Mouse (Mus musculus): ENCODE results near the gene St3gal6. TPM values are rescaled to one million over a fixed set of nuclear protein-coding genes. Genes with fewer than 3 reads are reported as not detected.

St3gal6 gene
- polyA plus RNA-seq, 1 experiment = 23.9 TPM

GRCm38 (mm10) chr16:58481906-58482270, 42.2 kb downstream of the St3gal6 start:
- H3K4me3 ChIP-seq (replicated peaks; ENCODE audit: insufficient read depth, low read depth, low read length) = no peak overlapping the region
- TF ChIP-seq POLR2A (IDR thresholded peaks at IDR 0.05; ENCODE audit: borderline replicate concordance, insufficient read depth, low read length) (no peak), CTCF (IDR thresholded peaks at IDR 0.05; ENCODE audit: borderline replicate concordance, insufficient read depth, low read depth, low read length) (no peak)
- 88% methylated on average over 5 of the region's 5 CpGs for WGBS
- H3K4me1 ChIP-seq (ENCODE audit: control insufficient read depth, insufficient read depth, low read length) = no peaks in the 10 kb centered on the region; the same call in 1 of the 2 replicates
- no peaks in the 10 kb centered on the region for H3K27me3 ChIP-seq (ENCODE audit: control insufficient read depth, insufficient read depth, low read length)
- DNase-seq = no peak
- H3K27ac ChIP-seq (ENCODE audit: insufficient read depth, low read length) = no peak overlapping the region

- WGBS = 79% methylated on average over 9 of the region's 9 CpGs
- TF ChIP-seq POLR2A (IDR thresholded peaks at IDR 0.05; ENCODE audit: borderline replicate concordance, insufficient read depth, low read length) (no peak), CTCF (IDR thresholded peaks at IDR 0.05; ENCODE audit: borderline replicate concordance, insufficient read depth, low read depth, low read length) (no peak)
- Histone ChIP-seq H3K27me3 (ENCODE audit: control insufficient read depth, insufficient read depth, low read length) (no peaks in the 10 kb centered on the region), H3K4me3 (replicated peaks; ENCODE audit: insufficient read depth, low read depth, low read length) (no peak overlapping the region), H3K27ac (ENCODE audit: insufficient read depth, low read length) (no peak overlapping the region), H3K4me1 (ENCODE audit: control insufficient read depth, insufficient read depth, low read length) (no peaks in the 10 kb centered on the region; the same call in 1 of the 2 replicates)
- no peak for DNase-seq
Observed at GRCm38 (mm10) chr16:58481219-58481905, 42.7 kb downstream of the St3gal6 start.

GRCm38 (mm10) chr16:58479898-58480448, 44.1 kb downstream of the St3gal6 start:
- TF ChIP-seq CTCF (IDR thresholded peaks at IDR 0.05; ENCODE audit: borderline replicate concordance, insufficient read depth, low read depth, low read length) (no peak), POLR2A (IDR thresholded peaks at IDR 0.05; ENCODE audit: borderline replicate concordance, insufficient read depth, low read length) (no peak)
- no peak for DNase-seq
- Histone ChIP-seq H3K4me1 (ENCODE audit: control insufficient read depth, insufficient read depth, low read length) (no peaks in the 10 kb centered on the region; the same call in 1 of the 2 replicates), H3K27ac (ENCODE audit: insufficient read depth, low read length) (no peak overlapping the region), H3K4me3 (replicated peaks; ENCODE audit: insufficient read depth, low read depth, low read length) (no peak overlapping the region), H3K27me3 (ENCODE audit: control insufficient read depth, insufficient read depth, low read length) (no peaks in the 10 kb centered on the region)
- WGBS = 79% methylated on average over 4 of the region's 4 CpGs

GRCm38 (mm10) chr16:58476363-58476762, 47.7 kb downstream of the St3gal6 start:
- TF ChIP-seq POLR2A (IDR thresholded peaks at IDR 0.05; ENCODE audit: borderline replicate concordance, insufficient read depth, low read length) = no peak
- no peak for TF ChIP-seq CTCF (IDR thresholded peaks at IDR 0.05; ENCODE audit: borderline replicate concordance, insufficient read depth, low read depth, low read length)
- Histone ChIP-seq H3K4me1 (ENCODE audit: control insufficient read depth, insufficient read depth, low read length) (no peaks in the 10 kb centered on the region), H3K27me3 (ENCODE audit: control insufficient read depth, insufficient read depth, low read length) (no peaks in the 10 kb centered on the region), H3K27ac (ENCODE audit: insufficient read depth, low read length) (no peak overlapping the region), H3K4me3 (replicated peaks; ENCODE audit: insufficient read depth, low read depth, low read length) (no peak overlapping the region)
- 74% methylated on average over 2 of the region's 2 CpGs for WGBS
- DNase-seq = no peak

- DNase-seq = no peak
- Histone ChIP-seq H3K4me3 (replicated peaks; ENCODE audit: insufficient read depth, low read depth, low read length) (no peak overlapping the region), H3K27ac (ENCODE audit: insufficient read depth, low read length) (no peak overlapping the region), H3K27me3 (ENCODE audit: control insufficient read depth, insufficient read depth, low read length) (no peaks in the 10 kb centered on the region), H3K4me1 (ENCODE audit: control insufficient read depth, insufficient read depth, low read length) (no peaks in the 10 kb centered on the region)
- WGBS = 91% methylated on average over 3 of the region's 3 CpGs
- TF ChIP-seq POLR2A (IDR thresholded peaks at IDR 0.05; ENCODE audit: borderline replicate concordance, insufficient read depth, low read length) = no peak
- TF ChIP-seq CTCF (IDR thresholded peaks at IDR 0.05; ENCODE audit: borderline replicate concordance, insufficient read depth, low read depth, low read length) = no peak
Observed at GRCm38 (mm10) chr16:58475544-58476154, 48.4 kb downstream of the St3gal6 start.

GRCm38 (mm10) chr16:58474875-58475274, 49.2 kb downstream of the St3gal6 start:
- WGBS = 54% methylated on average over 3 of the region's 3 CpGs
- TF ChIP-seq POLR2A (IDR thresholded peaks at IDR 0.05; ENCODE audit: borderline replicate concordance, insufficient read depth, low read length) = no peak
- no peak for TF ChIP-seq CTCF (IDR thresholded peaks at IDR 0.05; ENCODE audit: borderline replicate concordance, insufficient read depth, low read depth, low read length)
- H3K4me3 ChIP-seq (replicated peaks; ENCODE audit: insufficient read depth, low read depth, low read length) = no peak overlapping the region

GRCm38 (mm10) chr16:58470841-58471240, 53.2 kb downstream of the St3gal6 start:
- TF ChIP-seq POLR2A (IDR thresholded peaks at IDR 0.05; ENCODE audit: borderline replicate concordance, insufficient read depth, low read length) (no peak), CTCF (IDR thresholded peaks at IDR 0.05; ENCODE audit: borderline replicate concordance, insufficient read depth, low read depth, low read length) (no peak)
- Histone ChIP-seq H3K27ac (ENCODE audit: insufficient read depth, low read length) (no peak overlapping the region), H3K27me3 (ENCODE audit: control insufficient read depth, insufficient read depth, low read length) (no peaks in the 10 kb centered on the region), H3K4me3 (replicated peaks; ENCODE audit: insufficient read depth, low read depth, low read length) (no peak overlapping the region), H3K4me1 (ENCODE audit: control insufficient read depth, insufficient read depth, low read length) (no peaks in the 10 kb centered on the region)
- no peak for DNase-seq
- WGBS = 95% methylated on average over 4 of the region's 4 CpGs

More at GRCm38 (mm10) chr16:58474875-58475274, 49.2 kb downstream of the St3gal6 start:
- no peaks in the 10 kb centered on the region for H3K27me3 ChIP-seq (ENCODE audit: control insufficient read depth, insufficient read depth, low read length)
- DNase-seq = no peak
- no peaks in the 10 kb centered on the region for H3K4me1 ChIP-seq (ENCODE audit: control insufficient read depth, insufficient read depth, low read length)
- H3K27ac ChIP-seq (ENCODE audit: insufficient read depth, low read length) = no peak overlapping the region

GRCm38 (mm10) chr16:58470061-58470460, 54.0 kb downstream of the St3gal6 start:
- Histone ChIP-seq H3K4me1 (ENCODE audit: control insufficient read depth, insufficient read depth, low read length) (no peaks in the 10 kb centered on the region), H3K27me3 (ENCODE audit: control insufficient read depth, insufficient read depth, low read length) (no peaks in the 10 kb centered on the region), H3K27ac (ENCODE audit: insufficient read depth, low read length) (no peak overlapping the region), H3K4me3 (replicated peaks; ENCODE audit: insufficient read depth, low read depth, low read length) (no peak overlapping the region)
- no peak for DNase-seq
- 88% methylated on average over 8 of the region's 8 CpGs for WGBS
- TF ChIP-seq CTCF (IDR thresholded peaks at IDR 0.05; ENCODE audit: borderline replicate concordance, insufficient read depth, low read depth, low read length) = no peak
- TF ChIP-seq POLR2A (IDR thresholded peaks at IDR 0.05; ENCODE audit: borderline replicate concordance, insufficient read depth, low read length) = no peak

Measured in cerebellum, adult 2 months (tissue).